Mouse (Mus musculus): Measurements from ENCODE around the gene Olfr1080.
"Not testable (repeated sequence)": the region's sequence is repeated elsewhere in the genome, so short reads cannot be mapped to it uniquely, and the experiment has no call there.

Gene Olfr1080

DNA sequence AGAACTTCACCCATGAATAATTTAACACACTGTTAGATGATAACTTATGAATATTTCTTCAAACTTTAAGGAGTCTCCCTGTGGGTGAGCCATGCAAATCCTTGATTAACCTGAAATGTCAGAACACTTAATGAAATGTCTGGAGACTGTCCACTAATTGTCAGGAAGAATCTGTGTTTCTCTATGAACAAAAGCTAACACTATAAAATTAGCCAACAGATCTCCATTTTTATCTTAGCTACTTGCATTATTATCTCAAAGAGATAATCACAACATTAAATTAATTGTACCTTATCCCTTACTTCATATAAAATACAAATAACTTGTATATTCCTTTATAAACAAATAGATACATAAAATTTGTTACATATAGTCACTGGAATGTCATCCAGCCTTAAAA, at the start of gene Olfr1080:
Olfr1080 (minus strand) TSS at position 101 of the 400 bp plus-strand sequence.
- not testable (repeated sequence) for DNase-seq

DNA sequence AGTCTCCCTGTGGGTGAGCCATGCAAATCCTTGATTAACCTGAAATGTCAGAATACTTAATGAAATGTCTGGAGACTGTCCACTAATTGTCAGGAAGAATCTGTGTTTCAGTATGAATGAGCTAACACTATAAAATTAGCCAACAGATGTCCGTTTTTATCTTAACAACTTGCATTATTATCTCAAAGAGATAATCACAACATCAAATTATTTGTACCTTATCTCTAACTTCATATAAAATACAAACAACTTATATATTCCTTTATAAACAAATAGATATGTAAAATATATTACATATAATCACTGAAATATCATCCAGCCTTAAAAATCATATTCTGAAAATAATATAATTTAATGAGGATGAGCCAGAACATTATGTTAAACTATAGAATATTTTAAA, 40.8 kb upstream of the Olfr1080 start, which contains the start of gene Olfr1082:
Olfr1082 (minus strand) TSS at position 101 of the 400 bp plus-strand sequence.
- not testable (repeated sequence) for DNase-seq

DNA sequence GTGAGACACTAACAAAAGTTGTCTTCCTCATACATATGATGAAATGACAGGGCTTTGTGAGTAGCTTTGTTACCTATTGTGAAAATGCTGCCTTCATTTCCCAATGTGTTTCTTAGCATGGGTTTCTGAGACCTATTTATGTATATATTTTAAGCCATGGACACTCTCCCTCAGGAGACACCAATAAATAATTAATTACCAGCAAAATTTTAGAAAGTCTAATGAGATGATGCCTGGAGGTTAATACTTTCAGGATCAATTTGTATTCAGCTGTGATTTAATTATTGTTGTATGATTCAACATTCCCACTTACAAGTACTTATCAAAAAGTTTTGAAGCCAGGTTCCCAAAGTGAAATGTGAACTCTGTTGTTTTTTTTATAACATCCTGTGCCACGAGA, 15.7 kb downstream of the Olfr1080 start, which contains the start of gene Olfr1079:
Olfr1079 (minus strand) TSS at position 101 of the 400 bp plus-strand sequence.
- no peak for DNase-seq

DNA sequence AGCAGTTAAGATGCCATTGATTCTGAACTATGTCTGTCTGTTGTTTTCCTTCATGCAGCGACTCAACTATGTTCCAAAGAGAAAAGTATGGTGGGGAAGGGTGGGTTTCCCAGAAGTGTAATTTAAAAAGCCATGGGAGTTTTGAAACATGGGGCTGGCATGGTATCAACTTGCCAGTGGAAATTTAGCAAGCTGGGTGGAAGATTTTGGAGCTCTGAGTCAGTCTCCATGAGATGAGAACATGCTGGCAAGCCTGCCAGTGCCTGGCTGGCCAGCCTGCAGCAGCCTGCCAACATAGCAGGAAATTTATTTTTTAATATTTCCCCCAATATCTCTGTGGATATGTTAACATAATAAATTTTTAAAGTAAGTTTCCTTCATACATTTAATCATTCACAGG, 27.0 kb downstream of the Olfr1080 start:
- peak; percentile 1 for DNase-seq

DNA sequence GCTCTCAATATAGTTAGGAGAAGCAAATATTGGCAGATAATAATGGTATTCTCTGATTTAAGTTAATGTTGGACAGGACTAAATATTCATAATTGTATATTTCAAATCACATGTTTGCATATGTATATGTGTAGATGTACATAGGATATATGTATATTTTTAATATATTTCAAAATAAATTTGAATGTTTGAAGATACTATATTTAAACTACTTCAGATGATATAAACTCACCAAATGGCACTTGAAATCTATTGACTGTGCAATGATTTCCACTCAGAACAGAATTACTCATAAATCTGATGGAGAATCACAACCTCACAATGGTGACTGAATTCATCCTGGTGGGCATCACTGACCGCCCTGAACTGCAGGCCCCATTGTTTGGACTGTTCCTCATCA, 49.9 kb downstream of the Olfr1080 start, which contains the start of gene Olfr1076:
Olfr1076 (plus strand) TSS at position 301 of the 400 bp plus-strand sequence.
- no peak for DNase-seq

Measured in right cerebral cortex, postnatal 4 days (tissue).